Mouse (Mus musculus) liver, embryonic 12.5 days (tissue): Measurements from ENCODE around the gene Tada2b. TPM values are rescaled to one million over a fixed set of nuclear protein-coding genes. Genes with fewer than 3 reads are reported as not detected.

ENCODE experiments used
- ATAC-seq: fragments of 200-750 bp; cut with Nextera tagmentation; 2 replicates; pipeline ENCODE4 v1.8.0; 2017; ENCODE audit warnings: moderate number of reproducible peaks, mild to moderate bottlenecking, moderate library complexity
- H3K27ac ChIP-seq: fragments of 300-500 bp; sonication (generic); 2 replicates; pipeline ENCODE4 v1.5.1; 2016; ENCODE audit warnings: mild to moderate bottlenecking
- H3K27me3 ChIP-seq: fragments of 300-500 bp; sonication (generic); replicated peaks from 2 replicates; pipeline ENCODE4 v1.6.1; 2016; ENCODE audit warnings: mild to moderate bottlenecking, moderate library complexity
- H3K36me3 ChIP-seq: fragments of 300-500 bp; sonication (generic); 2 replicates; pipeline ENCODE4 v1.6.1; 2016; ENCODE audit warnings: mild to moderate bottlenecking, moderate library complexity
- H3K4me1 ChIP-seq: fragments of 300-500 bp; sonication (generic); 2 replicates; pipeline ENCODE4 v1.6.1; 2016
- H3K4me2 ChIP-seq: fragments of 300-500 bp; sonication (generic); 2 replicates; pipeline ENCODE4 v1.6.1; 2016; ENCODE audit warnings: mild to moderate bottlenecking, moderate library complexity
- H3K4me3 ChIP-seq: fragments of 300-500 bp; sonication (generic); 2 replicates; pipeline ENCODE4 v1.5.1; 2016; ENCODE audit warnings: mild to moderate bottlenecking, moderate library complexity
- H3K9ac ChIP-seq: fragments of 300-500 bp; sonication (generic); 2 replicates; pipeline ENCODE4 v1.6.1; 2016; ENCODE audit warnings: mild to moderate bottlenecking, moderate library complexity
- H3K9me3 ChIP-seq: fragments of 300-500 bp; sonication (generic); replicated peaks from 2 replicates; pipeline ENCODE4 v1.6.1; 2016; ENCODE audit warnings: mild to moderate bottlenecking, moderate library complexity
- WGBS: fragments of 180-500 bp; shearing (Covaris S2); methylation state at CpG from one replicate; pipeline ENCODE4 v1.1.7; 2016; ENCODE audit not compliant: insufficient replicate concordance; 5-methylcytosine and 5-hydroxymethylcytosine counted together
- polyA plus RNA-seq: library from polyadenylated mRNA; unstranded; fragments of >200 nt; fragmentation: Nextera tagmentation; extraction: Ambion mirVana; gene quantifications from 2 replicates; pipeline ENCODE4 v1.2.1, GENCODE M21; 2016

Gene Tada2b
- polyA plus RNA-seq, 1 experiment from 2014 or later, result 1.5 TPM

DNA sequence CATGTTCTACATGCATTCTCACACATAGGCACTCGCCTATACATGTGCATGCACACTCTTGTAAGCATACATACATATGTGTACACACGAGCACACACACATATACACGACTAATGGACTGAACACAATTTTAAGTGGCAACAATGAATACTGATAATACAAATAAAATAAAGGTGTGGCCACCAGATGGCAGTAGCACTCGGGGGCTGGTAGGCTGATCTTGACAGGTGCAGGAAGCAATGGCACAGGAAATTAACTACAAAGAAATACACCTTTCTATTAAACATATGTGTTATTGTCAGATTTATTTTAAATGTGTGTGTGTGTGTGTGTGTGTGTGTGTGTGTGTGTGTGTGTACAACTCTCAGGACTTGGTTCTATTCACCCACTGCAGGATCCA is 25.2 kb downstream of the Tada2b start:
- Histone ChIP-seq H3K27ac (no peak overlapping the region), H3K4me1 (peaks cover 12% of the 10 kb centered on the region), H3K27me3 (peaks cover 29% of the 10 kb centered on the region), H3K9me3 (no peaks in the 10 kb centered on the region), H3K4me3 (no peak overlapping the region), H3K4me2 (no peak overlapping the region), H3K36me3 (no peaks in the 10 kb centered on the region), H3K9ac (no peak overlapping the region)
- WGBS, result 9% methylated on average over 4 of the region's 4 CpGs
- ATAC-seq, result no peak

DNA sequence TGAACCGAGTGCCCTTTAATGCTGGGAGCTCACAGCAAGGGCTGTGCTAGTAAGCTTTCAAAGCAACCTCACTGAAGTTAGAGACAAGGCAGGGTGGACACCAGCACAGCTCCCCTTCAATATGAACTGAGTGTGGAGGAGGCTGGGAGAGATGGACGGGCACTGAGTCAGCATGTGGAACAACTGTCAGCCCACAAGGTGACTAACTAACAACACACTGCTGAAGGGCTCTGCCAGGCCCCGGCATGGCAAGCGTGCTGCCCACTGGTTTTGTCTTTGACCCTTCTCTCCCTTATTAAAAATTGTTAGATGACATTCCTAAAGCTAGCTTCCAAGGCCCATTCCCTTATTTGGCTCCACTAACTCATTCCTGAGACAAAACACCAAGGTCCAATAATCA is 26.4 kb downstream of the Tada2b start:
- Histone ChIP-seq H3K9ac (no peak overlapping the region), H3K4me2 (no peak overlapping the region), H3K4me3 (no peak overlapping the region), H3K27ac (no peak overlapping the region), H3K27me3 (peaks cover 30% of the 10 kb centered on the region), H3K36me3 (no peaks in the 10 kb centered on the region), H3K4me1 (peaks cover 7% of the 10 kb centered on the region), H3K9me3 (no peaks in the 10 kb centered on the region)
- ATAC-seq, result no peak
- 62% methylated on average over 4 of the region's 4 CpGs for WGBS

DNA sequence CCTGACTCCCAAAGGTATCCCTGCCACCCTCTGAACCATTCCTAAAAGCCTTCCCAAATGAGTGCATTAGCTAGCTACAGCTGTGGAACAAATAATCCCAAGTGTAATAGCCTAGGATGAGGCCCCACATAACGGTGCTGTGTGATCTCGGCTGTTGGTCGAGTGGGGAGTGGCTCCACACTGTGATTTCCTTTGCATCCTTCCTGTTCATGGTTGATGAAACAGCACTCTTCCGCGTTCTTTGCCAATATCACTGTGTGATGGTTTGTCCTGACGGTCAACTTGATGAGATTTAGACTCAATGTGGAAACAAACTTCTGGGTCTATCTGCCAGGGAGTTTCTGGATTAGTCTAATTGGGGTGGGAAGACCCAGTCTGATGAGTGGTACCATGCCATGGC is 31.3 kb downstream of the Tada2b start:
- ATAC-seq, result no peak
- Histone ChIP-seq H3K9me3 (no peaks in the 10 kb centered on the region), H3K27me3 (peaks cover 39% of the 10 kb centered on the region), H3K36me3 (no peaks in the 10 kb centered on the region), H3K4me3 (no peak overlapping the region), H3K4me1 (peaks cover 10% of the 10 kb centered on the region; the same call in 1 of the 2 replicates), H3K4me2 (no peak overlapping the region), H3K27ac (no peak overlapping the region), H3K9ac (no peak overlapping the region)
- WGBS, result 47% methylated on average over 6 of the region's 6 CpGs

DNA sequence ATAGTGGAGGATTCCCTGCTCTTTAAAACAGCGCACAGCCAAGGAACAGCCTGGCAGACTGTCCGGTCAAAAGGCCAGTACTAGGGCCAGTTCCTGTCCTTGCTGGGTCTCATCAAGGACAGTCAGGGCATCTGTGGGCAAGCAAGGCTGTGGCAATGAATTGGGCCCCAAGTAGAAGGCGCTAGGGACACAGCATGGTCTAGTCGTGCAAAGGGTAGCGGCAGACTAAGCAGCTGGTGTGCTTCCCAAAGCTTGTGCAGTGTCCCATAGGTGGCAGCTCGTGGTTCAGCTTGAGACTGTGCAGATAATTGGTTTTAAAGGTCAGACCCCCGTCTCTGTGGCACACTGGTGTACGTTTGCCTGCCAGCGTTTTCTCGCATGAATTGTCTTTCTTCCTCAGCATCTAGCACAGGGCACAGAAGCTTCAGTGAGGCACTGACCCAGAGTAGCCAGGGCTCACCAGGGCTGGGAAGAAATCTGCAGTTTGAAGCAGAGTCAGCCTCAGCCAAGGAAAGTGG is 32.2 kb downstream of the Tada2b start:
- Histone ChIP-seq H3K27me3 (peaks cover 32% of the 10 kb centered on the region), H3K4me1 (peaks cover 10% of the 10 kb centered on the region; the same call in 1 of the 2 replicates), H3K36me3 (no peaks in the 10 kb centered on the region), H3K4me2 (no peak overlapping the region), H3K27ac (no peak overlapping the region), H3K9ac (no peak overlapping the region), H3K9me3 (no peaks in the 10 kb centered on the region), H3K4me3 (no peak overlapping the region)
- no peak for ATAC-seq
- WGBS, result 67% methylated on average over 10 of the region's 10 CpGs

DNA sequence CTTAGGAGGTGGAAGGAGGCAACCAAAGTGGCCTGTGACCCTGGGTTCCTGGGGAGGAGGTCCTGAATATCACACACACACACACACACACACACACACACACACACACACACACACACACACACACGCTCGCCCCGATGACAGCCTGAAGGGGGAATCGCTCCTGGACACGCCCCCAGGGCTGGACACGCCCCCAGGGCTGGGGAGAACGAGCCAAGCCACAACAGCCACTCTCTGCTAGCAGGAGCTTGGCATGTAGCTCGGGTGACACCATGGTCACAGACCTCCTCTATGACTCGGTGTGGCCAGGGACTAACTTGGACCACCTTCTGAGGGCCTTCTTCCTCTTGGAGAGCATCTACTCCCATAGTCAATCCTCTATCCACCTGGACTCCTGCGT is 33.0 kb downstream of the Tada2b start:
- WGBS, result 19% methylated on average over 7 of the region's 10 CpGs
- Histone ChIP-seq H3K9me3 (no peaks in the 10 kb centered on the region), H3K4me1 (peaks cover 10% of the 10 kb centered on the region; the same call in 1 of the 2 replicates), H3K36me3 (no peaks in the 10 kb centered on the region), H3K27me3 (peaks cover 32% of the 10 kb centered on the region), H3K4me2 (no peak overlapping the region), H3K27ac (no peak overlapping the region), H3K9ac (no peak overlapping the region), H3K4me3 (no peak overlapping the region)
- no peak for ATAC-seq

DNA sequence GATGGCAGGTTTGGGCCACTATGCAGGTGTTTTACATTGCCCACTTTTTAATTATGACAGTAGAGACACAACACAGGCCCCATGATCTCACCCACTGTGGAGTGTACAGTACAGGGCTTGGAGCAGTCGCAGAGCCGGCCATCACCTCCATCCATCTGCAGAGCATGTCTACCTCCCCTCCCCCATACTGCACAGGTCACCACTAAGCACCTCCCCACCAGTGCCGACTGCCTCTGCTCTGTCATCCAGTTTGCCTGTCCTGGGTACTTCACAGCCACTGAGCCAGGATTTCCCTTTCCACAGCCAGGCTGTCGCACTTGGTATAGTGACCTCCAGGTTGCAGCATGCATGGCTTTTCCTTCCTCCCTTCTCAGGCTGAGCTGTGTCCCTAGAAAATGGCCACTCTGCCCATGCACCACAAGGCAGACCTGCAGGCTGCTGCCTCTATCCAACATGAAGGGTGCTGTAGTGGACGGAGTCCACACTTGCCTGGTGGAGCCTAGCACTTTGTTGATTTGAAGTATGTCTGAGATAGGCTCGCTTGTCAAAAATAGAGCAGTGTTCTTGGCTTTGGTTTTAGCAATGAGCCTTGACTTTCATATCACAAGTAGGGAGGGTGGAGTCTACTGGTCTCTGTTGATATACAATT is 34.3 kb downstream of the Tada2b start:
- H3K9me3 ChIP-seq, result no peaks in the 10 kb centered on the region
- WGBS, result 60% methylated on average over 6 of the region's 6 CpGs
- no peak overlapping the region for H3K9ac ChIP-seq
- no peaks in the 10 kb centered on the region for H3K36me3 ChIP-seq
- H3K4me3 ChIP-seq, result no peak overlapping the region
- H3K4me2 ChIP-seq, result no peak overlapping the region
- H3K27me3 ChIP-seq, result peaks cover 36% of the 10 kb centered on the region
- ATAC-seq, result no peak
- peaks cover 10% of the 10 kb centered on the region; the same call in 1 of the 2 replicates for H3K4me1 ChIP-seq
- H3K27ac ChIP-seq, result no peak overlapping the region

DNA sequence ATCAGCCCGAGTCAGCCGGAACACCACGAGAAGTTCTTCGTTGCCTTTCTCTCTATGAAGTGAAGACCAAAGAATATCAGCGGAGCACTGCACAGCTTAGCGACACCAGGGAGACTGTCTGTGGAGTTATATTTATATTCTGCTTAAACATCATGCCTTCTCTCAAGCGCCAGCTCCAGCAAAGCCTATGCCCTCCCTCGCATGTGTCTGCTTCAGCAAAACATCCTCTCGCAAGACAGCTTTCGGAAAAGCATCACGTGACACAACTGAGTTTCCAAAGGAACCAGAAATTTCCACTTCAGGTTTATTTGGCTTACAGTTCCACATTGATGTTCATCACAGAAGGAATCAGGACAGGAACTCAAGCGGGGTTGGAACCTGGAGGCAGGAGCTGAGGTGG is 36.2 kb downstream of the Tada2b start:
- Histone ChIP-seq H3K4me2 (no peak overlapping the region), H3K9me3 (no peaks in the 10 kb centered on the region), H3K27ac (no peak overlapping the region), H3K36me3 (no peaks in the 10 kb centered on the region), H3K4me3 (no peak overlapping the region), H3K4me1 (peaks cover 10% of the 10 kb centered on the region; the same call in 1 of the 2 replicates), H3K9ac (no peak overlapping the region), H3K27me3 (peaks cover 50% of the 10 kb centered on the region)
- 70% methylated on average over 12 of the region's 12 CpGs for WGBS
- no peak for ATAC-seq

DNA sequence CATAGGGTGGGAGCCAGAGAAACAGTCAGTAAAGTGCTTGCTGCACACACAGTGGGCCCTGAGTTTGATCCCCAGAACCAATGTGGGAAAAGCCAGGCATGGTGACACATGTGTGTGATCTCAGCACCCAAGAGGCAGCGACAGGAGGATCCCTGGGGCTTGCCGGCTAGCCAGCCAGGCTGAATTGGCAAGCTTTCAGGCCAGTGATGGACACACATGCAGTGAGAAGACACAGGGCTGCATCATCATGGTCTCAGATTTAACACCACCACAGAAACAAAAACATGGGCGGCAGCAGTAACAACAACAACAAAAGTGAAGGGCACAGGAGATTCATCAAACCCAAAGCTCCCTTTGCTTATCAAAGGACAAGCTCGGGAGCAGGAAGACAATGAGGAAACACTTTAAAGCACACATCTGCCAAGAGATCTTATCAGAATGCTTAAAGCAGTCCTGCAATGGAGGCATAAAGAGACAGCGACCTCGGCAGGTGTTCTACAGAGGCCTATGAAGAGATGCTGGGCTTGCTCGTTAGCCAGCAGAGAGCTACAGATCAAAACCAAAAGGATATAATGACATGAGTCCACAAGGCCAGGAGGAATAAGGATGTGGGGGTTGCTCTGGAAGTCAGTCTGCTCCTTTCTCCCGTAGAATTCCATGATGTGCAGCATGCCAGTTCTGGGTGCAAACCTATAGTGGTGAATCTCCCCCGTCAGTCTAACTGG is 37.8 kb downstream of the Tada2b start:
- peaks cover 9% of the 10 kb centered on the region; the same call in 1 of the 2 replicates for H3K4me1 ChIP-seq
- no peak overlapping the region for H3K27ac ChIP-seq
- ATAC-seq, result no peak
- WGBS, result 28% methylated on average over 9 of the region's 9 CpGs
- H3K4me3 ChIP-seq, result no peak overlapping the region
- no peaks in the 10 kb centered on the region for H3K36me3 ChIP-seq
- H3K9ac ChIP-seq, result no peak overlapping the region
- H3K4me2 ChIP-seq, result no peak overlapping the region
- H3K27me3 ChIP-seq, result peaks cover 50% of the 10 kb centered on the region
- H3K9me3 ChIP-seq, result no peaks in the 10 kb centered on the region

DNA sequence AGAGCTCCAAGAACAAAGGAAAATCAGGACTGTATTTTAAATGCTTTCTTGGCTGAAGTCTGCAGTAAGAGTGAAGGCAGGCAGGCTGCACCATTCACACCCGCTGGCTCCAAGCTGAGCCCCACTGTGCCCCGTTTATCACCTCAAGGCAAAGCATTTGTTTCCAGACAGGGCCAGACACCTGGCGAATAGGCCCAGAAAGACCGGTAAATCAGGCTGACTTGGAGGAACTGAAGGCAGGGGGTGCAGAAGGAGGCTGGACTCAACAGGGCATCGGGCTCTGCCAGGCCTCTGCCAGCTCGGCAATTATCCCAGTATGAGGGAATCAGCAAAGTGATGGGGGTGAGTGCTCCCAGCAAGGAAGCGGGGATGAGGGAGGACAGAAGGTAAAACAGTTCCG is 39.1 kb downstream of the Tada2b start:
- H3K9ac ChIP-seq, result no peak overlapping the region
- peaks cover 45% of the 10 kb centered on the region for H3K27me3 ChIP-seq
- 0 out of 2 replicates have a peak, but pooled peaks cover 3% of the 10 kb centered on the region for H3K4me1 ChIP-seq
- no peak overlapping the region for H3K4me3 ChIP-seq
- H3K27ac ChIP-seq, result no peak overlapping the region
- WGBS, result 25% methylated on average over 8 of the region's 8 CpGs
- no peak for ATAC-seq
- H3K4me2 ChIP-seq, result no peak overlapping the region
- no peaks in the 10 kb centered on the region for H3K9me3 ChIP-seq
- no peaks in the 10 kb centered on the region for H3K36me3 ChIP-seq

DNA sequence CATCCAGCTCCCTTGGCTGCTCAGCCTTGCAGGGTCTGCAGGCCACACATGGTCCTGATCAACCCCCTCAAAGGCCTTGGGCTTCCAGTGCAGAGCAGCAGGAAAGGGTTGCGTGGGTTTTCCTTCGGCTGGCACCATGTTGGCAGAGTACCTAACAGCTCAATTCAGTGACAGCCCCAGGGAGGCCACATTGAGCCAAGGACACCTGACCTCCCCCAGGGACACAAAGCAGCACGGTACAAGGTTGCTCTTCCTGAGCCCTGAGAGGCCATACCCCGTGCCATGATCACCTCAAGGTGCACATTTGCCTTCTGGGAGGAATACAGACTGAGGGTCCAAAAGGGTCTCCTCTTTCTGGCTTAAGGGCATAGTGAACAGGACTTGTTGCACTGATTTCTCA is 39.5 kb downstream of the Tada2b start:
- no peaks in the 10 kb centered on the region for H3K4me1 ChIP-seq
- H3K27ac ChIP-seq, result no peak overlapping the region
- WGBS, result 42% methylated on average over 4 of the region's 4 CpGs
- peaks cover 41% of the 10 kb centered on the region for H3K27me3 ChIP-seq
- no peak for ATAC-seq
- H3K9ac ChIP-seq, result no peak overlapping the region
- no peaks in the 10 kb centered on the region for H3K36me3 ChIP-seq
- no peak overlapping the region for H3K4me3 ChIP-seq
- H3K9me3 ChIP-seq, result no peaks in the 10 kb centered on the region
- H3K4me2 ChIP-seq, result no peak overlapping the region

DNA sequence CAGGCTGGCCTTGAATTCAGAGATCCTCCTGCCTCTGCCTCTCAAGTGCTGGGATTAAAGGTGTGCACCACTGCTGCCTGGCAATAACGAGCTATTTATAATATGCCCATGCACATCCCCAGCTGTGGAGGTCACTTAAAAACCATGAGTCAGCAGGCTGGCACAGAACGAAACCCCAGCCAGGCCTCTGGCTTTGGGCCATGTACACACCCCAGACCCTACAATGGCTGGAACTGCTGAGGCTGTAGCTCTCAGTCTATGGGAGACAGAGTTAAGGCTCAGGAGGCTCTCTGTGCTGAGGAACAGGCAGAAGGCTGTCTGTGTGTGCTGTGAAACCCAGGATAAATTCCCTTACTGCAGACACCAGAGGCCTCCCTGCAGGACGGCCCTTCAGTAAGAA is 43.3 kb downstream of the Tada2b start:
- WGBS, result 47% methylated on average over 3 of the region's 3 CpGs
- no peak overlapping the region for H3K27ac ChIP-seq
- no peaks in the 10 kb centered on the region for H3K9me3 ChIP-seq
- H3K9ac ChIP-seq, result no peak overlapping the region
- H3K4me1 ChIP-seq, result no peaks in the 10 kb centered on the region
- no peaks in the 10 kb centered on the region for H3K36me3 ChIP-seq
- ATAC-seq, result no peak
- H3K27me3 ChIP-seq, result peaks cover 27% of the 10 kb centered on the region
- H3K4me3 ChIP-seq, result no peak overlapping the region
- H3K4me2 ChIP-seq, result no peak overlapping the region

DNA sequence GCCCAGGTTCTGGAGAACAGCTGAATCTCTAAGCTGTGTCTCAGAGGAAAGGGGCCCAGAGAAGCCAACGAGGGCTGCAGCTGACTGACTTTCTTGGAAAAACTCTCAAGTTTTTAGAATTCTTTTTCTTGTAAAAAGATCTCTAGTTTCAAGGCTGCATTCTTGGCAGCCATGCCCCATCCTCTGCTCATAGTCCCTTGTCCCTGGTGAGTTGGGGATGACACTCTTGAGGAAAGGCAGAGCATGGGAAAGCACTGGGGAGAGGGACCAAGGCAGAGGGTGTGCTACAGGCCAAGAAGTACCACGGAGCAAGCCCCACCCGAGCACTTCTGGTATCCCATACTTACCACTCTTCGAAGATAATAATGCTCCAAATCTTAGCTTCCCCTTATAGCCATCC is 47.2 kb downstream of the Tada2b start:
- H3K9me3 ChIP-seq, result no peaks in the 10 kb centered on the region
- no peak overlapping the region for H3K4me3 ChIP-seq
- no peak overlapping the region for H3K4me2 ChIP-seq
- 64% methylated on average over 4 of the region's 4 CpGs for WGBS
- H3K4me1 ChIP-seq, result no peaks in the 10 kb centered on the region
- H3K36me3 ChIP-seq, result no peaks in the 10 kb centered on the region
- H3K9ac ChIP-seq, result no peak overlapping the region
- H3K27ac ChIP-seq, result no peak overlapping the region
- peaks cover 3% of the 10 kb centered on the region; the same call in 1 of the 2 replicates for H3K27me3 ChIP-seq
- ATAC-seq, result no peak
